Mouse (Mus musculus) embryonic fibroblast, embryonic 13.5 days (primary cell): Measurements from ENCODE around the gene Ss18l2. TPM values are rescaled to one million over a fixed set of nuclear protein-coding genes. Genes with fewer than 3 reads are reported as not detected.
A peak's percentile ranks its signal among the peaks of the same experiment; 100 is the strongest.

Experiments used
- H3K27ac ChIP-seq: 2 replicates; pipeline ENCODE4 v1.5.1; 2012; ENCODE audit warnings: low read length, control low read depth, inconsistent platforms; ENCODE audit not compliant: insufficient read depth
- H3K4me1 ChIP-seq: 2 replicates; pipeline ENCODE4 v1.6.1; 2011; ENCODE audit warnings: low read length; ENCODE audit not compliant: control insufficient read depth, insufficient read depth
- H3K4me3 ChIP-seq: 2 replicates; pipeline ENCODE4 v1.5.1; 2011; ENCODE audit warnings: mild to moderate bottlenecking, control low read depth, low read length; ENCODE audit not compliant: insufficient read depth
- CTCF ChIP-seq: IDR thresholded peaks from 2 replicates; pipeline ENCODE4 v1.5.1; 2011; ENCODE audit warnings: mild to moderate bottlenecking, control low read depth, low read length, moderate library complexity, borderline replicate concordance; ENCODE audit not compliant: insufficient read depth
- POLR2A ChIP-seq: IDR thresholded peaks from 2 replicates; pipeline ENCODE4 v1.6.1; 2011; ENCODE audit warnings: low read depth, mild to moderate bottlenecking, control low read depth, low read length, moderate library complexity
- polyA plus RNA-seq: library from polyadenylated mRNA; stranded (reverse); fragments of >200 nt; gene quantifications from 2 replicates; pipeline ENCODE4 v1.2.4, GENCODE M21; 2011; ENCODE audit warnings: low read depth; ENCODE audit not compliant: missing spikeins, insufficient read length

The Ss18l2 gene
- polyA plus RNA-seq, 1 experiment: 59.7 TPM

- Histone ChIP-seq H3K4me3 (no peak overlapping the region), H3K27ac (no peak overlapping the region), H3K4me1 (no peaks in the 10 kb centered on the region)
- TF ChIP-seq CTCF (no peak), POLR2A (no peak)
These were observed 34.6 kb upstream of the Ss18l2 start for GRCm38 (mm10) chr9:121675556-121675955.

- no peak overlapping the region for H3K27ac ChIP-seq
- no peak for TF ChIP-seq CTCF
- TF ChIP-seq POLR2A: no peak
- no peaks in the 10 kb centered on the region for H3K4me1 ChIP-seq
- no peak overlapping the region for H3K4me3 ChIP-seq
These were observed 33.1 kb upstream of the Ss18l2 start for GRCm38 (mm10) chr9:121677069-121677468.

DNA sequence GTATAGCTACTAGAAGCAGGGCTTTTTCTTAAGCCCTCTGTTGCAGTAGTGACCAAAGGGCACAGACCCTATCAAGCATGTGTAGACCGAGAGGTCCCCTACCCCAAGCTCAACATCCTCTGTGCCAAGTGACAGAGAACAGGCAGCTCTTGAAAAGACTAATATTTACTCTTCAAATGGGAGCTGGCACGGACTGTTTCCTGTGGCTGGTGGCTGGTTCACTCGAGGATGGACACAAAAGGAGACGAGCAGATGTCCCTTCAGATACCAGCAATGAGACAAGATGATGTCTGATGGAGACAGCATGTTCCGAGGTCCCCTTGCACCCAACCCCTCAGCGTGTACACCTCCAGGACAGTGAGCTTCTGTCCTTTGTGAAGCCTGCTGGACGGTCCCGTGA, 32.7 kb upstream of the Ss18l2 start:
- no peak for TF ChIP-seq CTCF
- no peak for TF ChIP-seq POLR2A
- H3K4me1 ChIP-seq: no peaks in the 10 kb centered on the region
- no peak overlapping the region for H3K4me3 ChIP-seq
- H3K27ac ChIP-seq: no peak overlapping the region

DNA sequence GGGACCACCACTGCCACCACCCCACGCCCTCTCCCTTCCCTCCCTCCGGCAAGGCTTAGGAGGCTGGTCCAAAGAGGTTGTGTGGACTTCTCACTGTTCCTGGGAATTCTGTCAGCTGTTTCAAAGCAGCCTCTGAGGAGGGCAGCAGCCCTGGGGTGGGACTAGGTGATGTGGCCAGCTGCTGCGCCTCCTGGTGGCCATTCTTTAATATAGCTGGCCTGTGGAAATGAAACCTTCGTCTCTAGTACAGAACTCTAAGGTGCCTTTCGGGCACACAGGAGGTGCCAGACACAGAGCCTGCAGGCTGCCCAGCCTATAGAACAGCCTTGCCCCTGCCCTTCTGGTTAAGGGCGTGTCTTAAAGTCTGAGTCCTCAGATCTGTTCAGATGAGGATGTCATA, 30.6 kb upstream of the Ss18l2 start:
- H3K4me3 ChIP-seq: no peak overlapping the region
- TF ChIP-seq CTCF: peak; percentile 55
- no peak for TF ChIP-seq POLR2A
- H3K4me1 ChIP-seq: no peaks in the 10 kb centered on the region
- no peak overlapping the region for H3K27ac ChIP-seq

DNA sequence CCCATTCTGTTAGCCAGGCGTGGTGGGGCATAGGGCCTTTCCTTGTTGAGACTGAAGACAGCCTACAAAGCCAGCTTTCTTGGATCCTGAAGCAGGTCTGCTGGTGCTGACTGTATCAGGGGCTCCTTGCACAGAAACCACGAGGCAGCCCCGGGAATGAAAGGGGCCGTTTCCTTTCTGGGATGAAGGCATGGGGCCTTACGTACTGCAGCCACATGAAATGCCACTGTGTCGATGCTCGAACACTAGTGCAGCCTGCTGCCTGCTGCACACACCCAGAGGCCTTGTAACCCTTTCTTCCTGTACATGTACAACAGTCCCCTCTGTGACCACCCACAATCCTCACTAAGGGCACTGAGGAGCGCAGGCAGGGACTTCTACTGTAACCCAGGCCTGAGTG, 28.9 kb upstream of the Ss18l2 start:
- H3K4me3 ChIP-seq: no peak overlapping the region
- H3K27ac ChIP-seq: no peak overlapping the region
- TF ChIP-seq CTCF (no peak), POLR2A (no peak)
- H3K4me1 ChIP-seq: no peaks in the 10 kb centered on the region

GRCm38 (mm10) chr9:121682037-121682680, 28.0 kb upstream of the Ss18l2 start:
- Histone ChIP-seq H3K27ac (no peak overlapping the region), H3K4me3 (no peak overlapping the region), H3K4me1 (no peaks in the 10 kb centered on the region)
- TF ChIP-seq POLR2A: no peak
- no peak for TF ChIP-seq CTCF

DNA sequence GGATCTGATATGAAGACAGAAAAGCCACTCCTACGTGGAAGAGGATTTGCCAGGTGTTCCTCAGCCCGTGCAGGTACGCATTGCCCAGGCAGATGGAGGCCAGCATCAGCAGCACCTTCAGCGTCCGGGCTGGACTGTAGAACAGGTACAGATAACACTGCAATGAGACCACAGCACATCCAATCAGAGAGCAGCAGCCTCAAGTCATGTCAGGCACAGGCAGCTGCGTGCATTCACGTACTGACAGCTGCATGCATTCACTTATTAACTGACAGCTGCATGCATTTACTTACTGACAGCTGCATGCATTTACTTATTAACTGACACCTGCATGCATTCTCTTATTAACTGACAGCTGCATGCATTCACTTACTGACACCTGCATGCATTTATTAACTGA, 25.4 kb upstream of the Ss18l2 start:
- Histone ChIP-seq H3K4me1 (no peaks in the 10 kb centered on the region), H3K4me3 (no peak overlapping the region), H3K27ac (no peak overlapping the region)
- TF ChIP-seq POLR2A: no peak
- TF ChIP-seq CTCF: no peak

DNA sequence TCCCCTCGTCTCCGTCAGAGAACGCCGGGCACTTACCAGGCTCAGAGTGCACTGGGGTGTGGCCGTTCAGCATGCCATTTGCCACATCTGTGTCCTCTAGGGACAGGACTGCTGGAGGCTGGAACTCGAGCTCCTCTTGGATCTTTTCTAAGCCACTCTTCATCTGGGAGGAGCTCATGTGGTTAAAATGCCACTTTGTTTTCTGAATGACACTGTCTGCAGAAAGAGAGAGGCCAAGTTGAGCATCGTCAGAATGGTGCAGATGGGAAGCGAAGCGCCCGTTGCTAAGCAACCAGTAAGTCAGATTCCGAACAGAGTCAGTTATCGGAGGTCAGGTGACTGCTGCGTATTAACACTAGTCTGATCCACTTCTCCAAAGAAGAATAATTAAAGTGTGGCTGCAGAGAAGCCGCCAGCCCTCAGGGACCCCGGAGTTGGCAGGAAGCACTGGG, 19.9 kb upstream of the Ss18l2 start:
- TF ChIP-seq POLR2A (no peak), CTCF (no peak)
- H3K4me3 ChIP-seq: no peak overlapping the region
- no peak overlapping the region for H3K27ac ChIP-seq
- H3K4me1 ChIP-seq: no peaks in the 10 kb centered on the region

GRCm38 (mm10) chr9:121690734-121691133, 19.4 kb upstream of the Ss18l2 start:
- Histone ChIP-seq H3K27ac (no peak overlapping the region), H3K4me1 (no peaks in the 10 kb centered on the region), H3K4me3 (no peak overlapping the region)
- TF ChIP-seq POLR2A: no peak

GRCm38 (mm10) chr9:121694736-121695135, 15.4 kb upstream of the Ss18l2 start:
- TF ChIP-seq CTCF (no peak), POLR2A (no peak)
- Histone ChIP-seq H3K4me1 (no peaks in the 10 kb centered on the region), H3K4me3 (no peak overlapping the region), H3K27ac (no peak overlapping the region)
